Comparison of ENCODE assay signal across 1 mouse cellular context in the genomic region with DNA sequence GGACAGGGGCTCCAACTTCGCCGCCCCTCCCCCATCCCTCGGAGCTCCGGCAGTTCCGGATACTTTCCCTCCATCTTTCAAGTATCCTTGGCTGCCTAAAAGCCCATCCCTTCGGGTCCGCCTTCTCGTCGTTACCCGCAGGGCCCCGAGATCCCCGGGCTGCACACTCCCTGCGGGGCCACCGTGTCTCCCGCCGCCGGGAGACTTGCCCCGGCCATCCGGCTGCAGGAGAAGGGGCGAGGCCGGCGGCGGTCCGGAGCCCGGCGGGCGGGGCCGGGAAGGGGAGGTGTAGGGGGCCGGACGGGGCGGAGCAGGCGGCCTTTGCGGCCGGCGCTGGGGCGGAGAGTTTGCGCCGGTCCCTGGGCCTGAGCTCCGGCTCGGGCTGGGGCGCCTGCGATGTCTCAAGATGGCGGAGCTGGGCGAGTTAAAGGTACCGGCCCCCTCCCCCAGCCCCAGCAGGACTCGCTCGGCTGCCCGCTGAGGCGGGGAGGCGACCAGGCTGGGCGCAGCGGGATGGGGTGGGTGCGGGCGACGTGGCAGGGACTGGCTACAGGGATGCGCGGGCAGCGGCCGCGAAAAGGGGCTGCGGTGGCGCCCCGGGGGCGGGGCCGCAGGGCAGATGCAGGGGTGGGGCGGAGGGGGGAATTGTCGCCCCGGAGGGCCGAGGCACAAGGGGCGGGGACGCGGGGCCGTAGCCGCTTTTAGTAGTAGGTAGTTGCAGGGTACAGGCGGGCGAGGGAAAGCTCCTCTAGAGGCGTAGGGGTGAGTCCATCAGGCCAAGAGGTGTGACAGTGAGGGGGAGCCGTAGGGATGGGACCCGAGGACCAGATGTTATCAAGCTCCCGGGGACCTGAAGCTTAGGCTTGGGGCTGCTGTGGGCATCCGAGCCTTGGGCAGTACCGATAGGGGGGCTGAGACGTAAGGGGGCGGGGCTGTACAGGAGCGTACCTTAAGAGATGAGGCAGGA.
TF ChIP-seq lines count a peak whose summit lies in the region.

No protein-coding gene starts in this region.

TF ChIP-seq in CH12.LX, 34 proteins besides CTCF, POLR2A, EP300 and RAD21:
- TF ChIP-seq ZNF384 (IDR thresholded peaks at IDR 0.05; ENCODE audit: low read depth, low read length), result no peak
- peak; percentile 62; the same call in 1 of the 2 replicates for TF ChIP-seq MXI1 (IDR thresholded peaks at IDR 0.05; ENCODE audit: low read depth, low read length)
- peak; percentile 84; the same call in 1 of the 2 replicates for TF ChIP-seq SIN3A (IDR thresholded peaks at IDR 0.05; ENCODE audit: low read length)
- peak; percentile 65 for TF ChIP-seq NRF1 (IDR thresholded peaks at IDR 0.05; ENCODE audit: low read depth, low read length)
- TF ChIP-seq PAX5 (IDR thresholded peaks at IDR 0.05; ENCODE audit: low read length), result no peak
- peak; percentile 61 for TF ChIP-seq ELF1 (IDR thresholded peaks at IDR 0.05; ENCODE audit: low read depth, low read length)
- TF ChIP-seq USF1 (IDR thresholded peaks at IDR 0.05; ENCODE audit: low read depth, low read length), result no peak
- peak; percentile 71 for TF ChIP-seq CHD2 (IDR thresholded peaks at IDR 0.05; ENCODE audit: low read length)
- TF ChIP-seq HCFC1 (IDR thresholded peaks at IDR 0.05; ENCODE audit: low read depth, low read length), result peak; percentile 35
- no peak for TF ChIP-seq ZC3H11A (IDR thresholded peaks at IDR 0.05; ENCODE audit: low read depth, low read length)
- no peak for TF ChIP-seq E2F4 (IDR thresholded peaks at IDR 0.05; ENCODE audit: insufficient replicate concordance, low read depth, low read length)
- no peak; the same call in 1 of the 2 replicates for TF ChIP-seq IRF4 (IDR thresholded peaks at IDR 0.05; ENCODE audit: low read depth, low read length)
- 0 out of 2 replicates have a peak, but pooled peaks have one; percentile 14 for TF ChIP-seq MAZ (IDR thresholded peaks at IDR 0.05; ENCODE audit: low read depth, low read length)
- no peak for TF ChIP-seq USF2 (conservative IDR thresholded peaks at IDR 0.05; ENCODE audit: low read depth, low read length)
- TF ChIP-seq ZMIZ1 (IDR thresholded peaks at IDR 0.05; ENCODE audit: low read depth, low read length), result no peak
- no peak for TF ChIP-seq SMC3 (IDR thresholded peaks at IDR 0.05; ENCODE audit: low read depth, low read length)
- TF ChIP-seq MAFK (IDR thresholded peaks at IDR 0.05; ENCODE audit: insufficient replicate concordance, low read length), result no peak
- no peak for TF ChIP-seq CHD1 (IDR thresholded peaks at IDR 0.05; ENCODE audit: low read depth, low read length)
- no peak for TF ChIP-seq BHLHE40 (IDR thresholded peaks at IDR 0.05; ENCODE audit: low read depth, low read length)
- TF ChIP-seq TCF12 (IDR thresholded peaks at IDR 0.05; ENCODE audit: low read depth, low read length), result peak; percentile 72
- no peak for TF ChIP-seq JUND (conservative IDR thresholded peaks at IDR 0.05; ENCODE audit: low read depth, low read length)
- peak; percentile 12; the same call in 1 of the 2 replicates for TF ChIP-seq MAX (IDR thresholded peaks at IDR 0.05; ENCODE audit: low read length)
- TF ChIP-seq MYC (IDR thresholded peaks at IDR 0.05; ENCODE audit: low read depth, low read length), result no peak
- no peak; the same call in 1 of the 2 replicates for TF ChIP-seq MEF2A (IDR thresholded peaks at IDR 0.05; ENCODE audit: borderline replicate concordance, low read depth, low read length)
TF ChIP-seq in CH12.LX: peak in this region for 9.
